Mouse (Mus musculus): ENCODE results near the gene Cotl1. TPM values are rescaled to one million over a fixed set of nuclear protein-coding genes. Genes with fewer than 3 reads are reported as not detected.
A peak's percentile ranks its signal among the peaks of the same experiment; 100 is the strongest.
"Not testable (repeated sequence)": the region's sequence is repeated elsewhere in the genome, so short reads cannot be mapped to it uniquely, and the experiment has no call there.

Gene Cotl1
- polyA plus RNA-seq, 1 experiment from 2014 or later = 167 TPM

DNA sequence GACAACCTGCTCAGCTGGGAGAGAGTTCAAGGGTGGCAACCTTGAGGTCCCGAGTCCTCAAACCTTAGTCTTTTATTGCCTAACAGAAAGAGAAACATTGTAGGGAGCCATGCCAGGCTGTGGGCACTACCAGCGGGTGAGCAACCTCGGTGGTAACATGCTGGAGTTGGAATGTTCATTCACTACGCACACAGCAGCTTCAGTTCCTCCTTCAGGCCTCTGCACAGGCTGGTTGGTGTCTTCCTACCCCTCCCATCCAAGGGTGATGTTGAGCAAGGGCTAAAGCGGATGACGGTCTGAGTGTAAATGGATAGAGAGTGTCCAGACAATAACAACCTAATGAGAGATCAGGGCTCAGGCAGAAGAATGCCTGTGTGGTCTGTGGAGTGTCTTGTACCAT, 17.4 kb upstream of the Cotl1 start:
- Histone ChIP-seq H3K4me2 (replicated peaks) (no peak overlapping the region), H3K4me1 (replicated peaks) (0 out of 2 replicates have a peak, but pooled peaks cover 7% of the 10 kb centered on the region), H3K36me3 (no peaks in the 10 kb centered on the region), H3K9ac (no peak overlapping the region), H3K27me3 (replicated peaks) (no peaks in the 10 kb centered on the region), H3K27ac (no peak overlapping the region), H3K4me3 (replicated peaks) (no peak overlapping the region), H3K9me3 (no peaks in the 10 kb centered on the region)
- ATAC-seq = no peak
- WGBS = 44% methylated on average over 6 of the region's 6 CpGs

DNA sequence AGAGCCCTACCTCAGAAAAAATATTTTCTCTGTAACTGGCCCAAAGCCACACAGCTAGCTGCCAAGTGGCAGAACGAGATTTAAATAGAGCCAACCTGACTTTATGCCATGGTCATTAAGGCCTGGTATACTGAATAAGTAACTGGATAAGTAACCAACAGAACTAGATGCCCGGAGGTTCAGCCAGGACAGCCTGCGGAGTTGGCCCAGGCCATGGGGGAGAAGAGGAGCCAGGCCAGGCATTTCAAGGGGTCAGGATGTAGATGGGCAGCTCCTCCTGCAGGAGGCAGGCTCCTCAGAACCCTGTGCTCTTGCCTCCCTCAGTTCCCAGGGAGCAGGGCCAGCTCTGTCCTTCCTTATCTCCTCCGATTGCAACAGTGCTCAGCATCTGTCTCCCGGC, 15.3 kb upstream of the Cotl1 start:
- H3K9me3 ChIP-seq = no peaks in the 10 kb centered on the region
- no peak overlapping the region for H3K9ac ChIP-seq
- H3K27ac ChIP-seq = no peak overlapping the region
- no peak for ATAC-seq
- no peaks in the 10 kb centered on the region for H3K4me1 ChIP-seq (replicated peaks)
- H3K36me3 ChIP-seq = no peaks in the 10 kb centered on the region
- 83% methylated on average over 5 of the region's 5 CpGs for WGBS
- no peak overlapping the region for H3K4me2 ChIP-seq (replicated peaks)
- H3K27me3 ChIP-seq (replicated peaks) = no peaks in the 10 kb centered on the region
- no peak overlapping the region for H3K4me3 ChIP-seq (replicated peaks)

DNA sequence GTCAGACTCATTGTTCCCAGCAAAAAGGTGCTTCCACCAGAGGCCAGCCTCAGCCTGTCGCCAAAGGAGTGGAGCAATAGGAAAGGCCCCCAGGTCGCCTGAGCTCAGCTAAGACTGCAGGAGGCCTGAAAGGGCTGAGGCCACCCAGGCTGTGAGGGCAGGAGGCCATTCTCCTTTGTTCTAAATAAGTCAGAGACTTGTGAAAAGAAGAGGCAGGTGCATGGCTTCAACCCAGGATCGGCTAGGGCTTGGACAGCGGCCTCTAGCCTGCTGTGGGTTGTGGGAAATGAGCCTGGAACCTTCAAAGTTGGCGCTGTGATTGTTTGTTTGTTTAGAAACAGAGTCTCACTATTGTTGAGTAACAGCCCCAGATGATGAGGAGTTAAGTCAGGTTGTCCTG, 13.7 kb upstream of the Cotl1 start:
- H3K4me1 ChIP-seq (replicated peaks) = no peaks in the 10 kb centered on the region
- H3K4me3 ChIP-seq (replicated peaks) = no peak overlapping the region
- H3K36me3 ChIP-seq = no peaks in the 10 kb centered on the region
- H3K4me2 ChIP-seq (replicated peaks) = no peak overlapping the region
- H3K27ac ChIP-seq = no peak overlapping the region
- ATAC-seq = no peak
- 58% methylated on average over 5 of the region's 5 CpGs for WGBS
- no peak overlapping the region for H3K9ac ChIP-seq
- no peaks in the 10 kb centered on the region for H3K27me3 ChIP-seq (replicated peaks)
- 0 out of 2 replicates have a peak, but pooled peaks cover 2% of the 10 kb centered on the region for H3K9me3 ChIP-seq

DNA sequence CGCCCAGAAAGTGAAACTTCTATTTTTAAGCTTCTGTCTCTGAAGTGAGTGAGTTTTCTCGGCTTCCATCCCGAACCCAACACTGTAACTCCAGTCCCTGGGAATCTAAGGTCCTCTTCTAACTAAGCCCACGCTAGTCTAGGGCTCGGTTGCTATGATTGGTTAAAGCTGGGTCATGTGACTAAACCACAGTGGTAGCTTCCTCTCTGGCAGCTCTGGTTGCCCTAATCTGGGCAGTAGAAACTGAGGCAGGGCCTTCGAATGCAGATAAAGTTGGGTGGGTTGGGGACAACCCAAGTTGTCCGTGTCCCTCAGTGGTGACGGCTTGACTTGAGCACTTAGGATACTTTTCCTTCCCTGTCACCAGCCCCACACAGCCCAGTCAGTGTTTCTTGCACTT, 13.2 kb upstream of the Cotl1 start:
- Histone ChIP-seq H3K4me2 (replicated peaks) (no peak overlapping the region), H3K36me3 (no peaks in the 10 kb centered on the region), H3K4me1 (replicated peaks) (no peaks in the 10 kb centered on the region), H3K9ac (no peak overlapping the region), H3K9me3 (0 out of 2 replicates have a peak, but pooled peaks cover 3% of the 10 kb centered on the region), H3K27ac (no peak overlapping the region), H3K27me3 (replicated peaks) (no peaks in the 10 kb centered on the region), H3K4me3 (replicated peaks) (no peak overlapping the region)
- 72% methylated on average over 8 of the region's 8 CpGs for WGBS
- no peak for ATAC-seq

DNA sequence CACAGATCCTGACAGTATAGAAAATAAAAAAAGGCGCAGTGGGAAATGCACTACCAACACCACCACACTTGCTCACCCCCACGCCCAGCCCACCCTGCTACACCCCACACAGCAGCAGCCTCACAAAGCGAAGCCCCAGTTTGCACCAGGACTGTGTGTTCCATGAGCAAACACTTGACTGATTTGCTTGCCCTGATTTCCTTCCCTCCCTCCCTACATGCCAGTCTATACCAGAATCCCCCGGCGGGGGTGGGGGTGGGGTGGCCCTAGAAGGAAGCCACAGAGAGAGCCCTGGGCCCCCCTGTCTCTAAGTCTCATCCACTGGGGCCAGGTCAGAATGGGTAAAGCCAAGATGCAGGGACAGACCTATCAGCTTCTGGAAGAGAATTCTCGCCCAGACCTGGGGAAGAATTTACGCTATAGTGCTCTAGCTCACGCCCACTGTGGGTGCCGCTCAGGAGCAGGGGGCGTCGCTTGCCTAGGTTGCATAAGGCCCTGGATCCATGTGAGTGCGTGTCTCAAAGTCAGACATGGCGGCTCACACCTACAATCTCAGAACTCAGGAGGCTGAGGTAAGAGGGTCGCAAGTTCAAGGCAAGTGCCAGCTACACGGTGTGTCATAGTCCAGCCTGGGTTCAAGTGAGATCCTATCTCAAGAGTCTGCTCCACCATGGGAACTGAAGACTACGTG, 7.0 kb upstream of the Cotl1 start:
- 82% methylated on average over 16 of the region's 16 CpGs for WGBS
- Histone ChIP-seq H3K4me2 (replicated peaks) (no peak overlapping the region), H3K27me3 (replicated peaks) (no peaks in the 10 kb centered on the region), H3K27ac (no peak overlapping the region), H3K4me3 (replicated peaks) (no peak overlapping the region), H3K4me1 (replicated peaks) (no peaks in the 10 kb centered on the region), H3K36me3 (no peaks in the 10 kb centered on the region), H3K9ac (no peak overlapping the region), H3K9me3 (0 out of 2 replicates have a peak, but pooled peaks cover 3% of the 10 kb centered on the region)
- ATAC-seq = no peak

DNA sequence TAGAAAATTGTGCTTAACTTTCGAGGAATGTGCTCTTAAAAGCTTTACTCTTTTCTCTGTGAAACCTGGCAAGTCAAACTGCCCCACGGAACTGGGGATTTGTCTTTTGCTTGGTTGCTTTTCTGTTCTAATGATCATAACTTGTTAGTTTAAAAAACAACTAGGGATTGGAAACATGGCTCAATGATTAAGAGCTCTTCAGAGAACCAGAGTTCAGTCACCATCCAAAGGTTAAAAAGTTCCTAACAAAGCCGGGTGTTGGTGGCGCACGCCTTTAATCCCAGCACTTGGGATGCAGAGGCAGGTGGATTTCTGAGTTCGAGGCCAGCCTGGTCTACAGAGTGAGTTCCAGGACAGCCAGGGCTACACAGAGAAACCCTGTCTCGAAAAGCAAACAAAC, 5.4 kb upstream of the Cotl1 start:
- 88% methylated on average over 7 of the region's 7 CpGs for WGBS
- not testable (repeated sequence) for H3K4me1 ChIP-seq (replicated peaks); H3K36me3 ChIP-seq; ATAC-seq; H3K9ac ChIP-seq; H3K9me3 ChIP-seq; H3K27ac ChIP-seq; H3K4me2 ChIP-seq (replicated peaks); H3K27me3 ChIP-seq (replicated peaks); H3K4me3 ChIP-seq (replicated peaks)

DNA sequence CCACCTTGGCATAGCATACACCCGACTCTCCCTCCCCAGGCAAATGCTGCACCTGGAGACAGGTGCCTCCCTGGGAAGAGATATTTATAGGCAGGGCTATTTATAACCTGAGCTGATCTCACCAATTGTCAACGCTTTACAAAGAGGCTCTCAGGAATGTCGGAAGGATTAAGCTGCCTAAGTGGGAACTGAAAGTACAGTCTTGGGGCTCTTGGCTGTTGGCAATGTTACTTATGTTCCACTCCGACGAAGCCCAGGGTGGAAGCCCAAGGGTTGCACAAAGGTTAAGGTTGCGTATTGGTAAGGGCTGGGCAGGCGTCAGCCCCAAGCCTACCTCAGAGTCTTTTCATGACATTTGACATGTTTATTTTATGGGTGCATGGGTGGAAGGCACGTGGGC, 4.2 kb upstream of the Cotl1 start:
- Histone ChIP-seq H3K36me3 (no peaks in the 10 kb centered on the region), H3K27me3 (replicated peaks) (no peaks in the 10 kb centered on the region), H3K9ac (no peak overlapping the region), H3K27ac (0 out of 2 replicates have a peak overlapping the region, but pooled peaks have one; percentile 7), H3K9me3 (0 out of 2 replicates have a peak, but pooled peaks cover 3% of the 10 kb centered on the region), H3K4me2 (replicated peaks) (peak overlapping the region; percentile 27; the same call in 1 of the 2 replicates), H3K4me3 (replicated peaks) (no peak overlapping the region), H3K4me1 (replicated peaks) (peaks cover 8% of the 10 kb centered on the region)
- 23% methylated on average over 8 of the region's 8 CpGs for WGBS
- ATAC-seq = no peak

DNA sequence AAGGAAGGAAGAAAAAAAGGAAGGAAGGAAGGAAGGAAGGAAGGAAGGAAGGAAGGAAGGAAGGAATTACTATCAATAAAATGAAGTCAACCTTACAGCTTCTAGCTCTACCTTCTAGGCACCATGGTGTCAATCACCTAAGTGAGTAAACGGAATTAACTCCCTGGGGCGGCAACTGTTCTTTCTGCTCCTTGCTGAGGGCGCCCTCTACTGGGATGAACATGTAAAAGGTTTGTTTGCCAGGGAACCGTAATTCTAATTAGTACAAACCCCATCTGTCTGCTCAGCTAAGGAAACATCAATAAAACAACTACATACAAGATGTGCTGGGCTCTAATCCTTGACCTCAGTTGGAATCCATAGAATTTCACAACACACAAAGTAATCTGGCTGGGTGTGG, 3.1 kb upstream of the Cotl1 start:
- no peak overlapping the region for H3K9ac ChIP-seq
- 4% methylated on average over 4 of the region's 4 CpGs for WGBS
- H3K4me2 ChIP-seq (replicated peaks) = no peak overlapping the region
- ATAC-seq = no peak
- peaks cover 12% of the 10 kb centered on the region for H3K4me1 ChIP-seq (replicated peaks)
- no peaks in the 10 kb centered on the region for H3K9me3 ChIP-seq
- no peaks in the 10 kb centered on the region for H3K27me3 ChIP-seq (replicated peaks)
- no peak overlapping the region for H3K27ac ChIP-seq
- no peaks in the 10 kb centered on the region for H3K36me3 ChIP-seq
- H3K4me3 ChIP-seq (replicated peaks) = no peak overlapping the region

DNA sequence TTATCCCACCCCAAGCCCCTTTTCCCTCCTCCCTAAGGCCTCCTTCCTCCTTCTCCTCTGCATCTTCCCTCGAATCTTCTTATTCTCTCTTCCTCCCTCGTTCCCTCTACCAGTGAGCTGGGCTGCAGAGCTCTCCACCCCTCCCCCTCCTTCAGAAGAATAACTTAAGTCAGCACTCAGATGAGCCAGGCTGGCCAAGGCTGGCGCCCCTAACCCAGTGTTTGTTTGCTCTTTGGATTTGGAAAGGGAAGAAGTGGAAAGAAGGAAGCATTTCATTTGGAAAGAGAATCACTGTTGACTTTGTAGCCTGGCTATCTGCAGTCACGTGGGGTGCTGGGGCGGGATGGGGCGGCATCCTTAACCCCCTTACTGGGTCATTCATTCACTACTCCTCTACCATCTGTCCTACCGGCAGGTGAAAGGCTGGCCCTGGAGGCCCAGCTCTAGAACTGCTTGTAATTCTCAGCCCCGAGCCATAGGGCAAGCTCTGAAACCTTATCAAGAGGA, 614 bp upstream of the Cotl1 start:
- no peaks in the 10 kb centered on the region for H3K9me3 ChIP-seq
- H3K27ac ChIP-seq = peak overlapping the region; percentile 87
- H3K4me2 ChIP-seq (replicated peaks) = peak overlapping the region; percentile 81
- H3K36me3 ChIP-seq = no peaks in the 10 kb centered on the region
- WGBS = 6% methylated on average over 8 of the region's 8 CpGs
- peak overlapping the region; percentile 52 for H3K9ac ChIP-seq
- peak overlapping the region; percentile 82 for H3K4me3 ChIP-seq (replicated peaks)
- no peaks in the 10 kb centered on the region for H3K27me3 ChIP-seq (replicated peaks)
- ATAC-seq = peak; percentile 75
- H3K4me1 ChIP-seq (replicated peaks) = peaks cover 33% of the 10 kb centered on the region

DNA sequence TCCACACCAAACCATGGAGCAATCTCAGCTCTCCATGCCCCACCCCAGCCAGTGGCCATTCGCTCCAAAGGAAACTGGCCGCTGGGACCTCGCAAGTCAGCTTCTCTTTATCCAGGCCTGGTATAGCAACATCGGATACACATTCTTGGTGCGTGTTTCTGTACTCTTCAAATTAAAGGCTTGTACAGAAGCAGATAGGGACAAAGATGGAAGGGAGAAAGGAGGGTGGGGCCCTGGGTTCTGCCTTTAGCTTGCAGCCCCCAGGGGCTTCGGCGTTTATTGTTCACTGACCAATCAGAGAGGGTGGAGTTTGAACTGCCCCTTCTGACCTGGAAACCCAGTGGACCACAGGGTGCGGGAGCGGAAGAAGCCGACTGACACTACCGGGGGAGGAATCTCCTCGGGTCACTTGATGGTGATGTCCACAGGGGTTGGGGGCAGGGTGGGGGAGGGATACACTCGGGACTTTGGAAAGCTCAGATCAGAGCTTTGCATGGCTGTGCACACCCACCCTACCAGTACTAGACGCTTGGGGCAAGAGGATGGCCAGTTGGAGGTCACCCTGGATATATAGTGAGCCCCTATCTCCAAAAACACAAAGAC, 824 bp downstream of the Cotl1 start:
- Histone ChIP-seq H3K4me3 (replicated peaks) (peak overlapping the region; percentile 82), H3K36me3 (no peaks in the 10 kb centered on the region), H3K4me2 (replicated peaks) (peak overlapping the region; percentile 81), H3K9me3 (no peaks in the 10 kb centered on the region), H3K4me1 (replicated peaks) (peaks cover 40% of the 10 kb centered on the region), H3K9ac (peak overlapping the region; percentile 90), H3K27me3 (replicated peaks) (no peaks in the 10 kb centered on the region), H3K27ac (peak overlapping the region; percentile 83)
- no peak for ATAC-seq
- WGBS = 9% methylated on average over 14 of the region's 14 CpGs

DNA sequence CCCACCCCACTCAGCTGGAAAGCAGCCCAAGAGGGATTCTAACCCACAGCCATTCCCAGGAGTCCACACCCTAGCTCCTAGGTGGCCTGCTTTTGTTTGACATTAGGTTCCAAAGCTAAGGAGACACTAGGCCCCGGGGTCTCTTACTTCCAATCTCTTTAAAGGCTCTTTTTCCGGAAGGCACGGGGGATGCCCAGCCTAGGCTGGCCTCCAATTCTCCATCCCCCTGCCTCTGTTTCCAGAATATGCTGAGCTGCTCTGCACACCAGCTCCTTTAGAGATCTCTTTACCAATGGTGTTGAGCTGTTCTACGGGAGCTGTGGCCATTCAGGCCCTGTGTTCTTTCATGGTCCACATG, 1.4 kb downstream of the Cotl1 start:
- Histone ChIP-seq H3K9me3 (no peaks in the 10 kb centered on the region), H3K36me3 (no peaks in the 10 kb centered on the region), H3K4me3 (replicated peaks) (peak overlapping the region; percentile 82), H3K4me2 (replicated peaks) (peak overlapping the region; percentile 81), H3K27me3 (replicated peaks) (no peaks in the 10 kb centered on the region), H3K27ac (peak overlapping the region; percentile 83), H3K4me1 (replicated peaks) (peaks cover 40% of the 10 kb centered on the region), H3K9ac (peak overlapping the region; percentile 90)
- ATAC-seq = no peak
- WGBS = 56% methylated on average over 4 of the region's 4 CpGs

DNA sequence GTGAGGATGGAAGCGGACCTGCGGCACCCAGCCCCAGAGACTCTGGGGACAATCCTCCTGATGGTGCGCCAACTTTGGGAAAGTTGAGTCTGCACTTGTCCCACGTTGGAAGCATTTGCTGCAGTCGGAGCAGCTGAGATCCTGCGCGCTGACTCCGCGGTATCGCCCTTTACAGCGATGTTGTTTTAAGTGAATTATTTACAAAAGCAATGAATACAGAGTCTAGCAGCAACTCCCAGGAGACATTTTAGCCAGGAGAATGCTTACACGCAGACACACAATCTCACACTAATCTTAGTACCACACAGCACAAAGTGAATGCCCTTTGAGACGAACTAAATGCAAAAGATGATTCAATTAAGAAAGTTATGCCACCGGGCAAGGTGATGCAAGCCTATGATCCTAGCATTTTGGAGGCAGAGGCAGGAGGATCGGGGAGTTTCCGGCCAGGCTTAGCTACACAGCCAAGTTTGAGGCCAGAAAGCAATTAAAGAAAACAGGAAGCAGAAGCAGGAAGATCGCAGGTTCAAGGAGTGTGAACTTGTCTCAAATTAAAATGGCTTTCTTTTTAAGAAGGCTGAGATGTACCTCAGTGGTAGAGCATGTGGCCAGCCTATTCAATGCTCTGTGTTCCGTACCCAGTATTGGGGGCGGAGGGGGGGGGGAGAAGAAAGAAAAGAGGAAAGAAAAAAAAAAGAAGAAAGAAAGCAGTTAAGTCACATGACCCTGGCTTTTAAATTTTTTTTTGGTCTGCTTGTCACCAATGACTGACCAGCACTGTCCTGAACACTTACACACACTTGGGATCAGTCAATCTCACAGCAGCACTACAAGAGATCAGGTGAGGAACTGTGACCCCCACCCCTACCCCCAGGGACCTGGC, 2.0 kb downstream of the Cotl1 start:
- H3K36me3 ChIP-seq = no peaks in the 10 kb centered on the region
- H3K4me3 ChIP-seq (replicated peaks) = peak overlapping the region; percentile 82
- H3K9ac ChIP-seq = peak overlapping the region; percentile 90
- peak overlapping the region; percentile 83 for H3K27ac ChIP-seq
- H3K4me1 ChIP-seq (replicated peaks) = peaks cover 43% of the 10 kb centered on the region
- ATAC-seq = no peak
- H3K27me3 ChIP-seq (replicated peaks) = no peaks in the 10 kb centered on the region
- peak overlapping the region; percentile 81 for H3K4me2 ChIP-seq (replicated peaks)
- WGBS = 45% methylated on average over 19 of the region's 19 CpGs
- H3K9me3 ChIP-seq = no peaks in the 10 kb centered on the region

All from intestine, embryonic 15.5 days (tissue).